Mouse (Mus musculus): ENCODE measurements at regions not wholly inside any gene's neighbourhood (a gene's known extent, or its start where the extent isn't known, plus 50 kb on each side); places are given as distances from the start of the nearest gene placed in this dataset.

DNA sequence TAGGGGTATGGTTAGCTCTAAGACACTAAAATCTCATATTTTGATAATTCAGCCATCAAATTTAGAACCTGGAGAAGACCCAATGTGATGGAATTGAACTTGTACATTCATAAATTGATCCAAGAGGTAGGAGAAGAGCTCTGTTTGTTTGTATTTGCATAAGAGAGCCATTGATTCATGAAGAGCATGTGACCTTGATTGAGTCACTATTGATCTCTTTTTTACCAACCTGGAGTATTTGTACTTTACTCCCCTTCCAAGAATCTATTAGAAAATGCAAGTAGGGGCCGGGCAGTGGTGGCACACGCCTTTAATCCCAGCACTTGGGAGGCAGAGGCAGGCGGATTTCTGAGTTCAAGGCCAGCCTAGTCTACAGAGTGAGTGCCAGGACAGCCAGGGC lies 133.5 kb upstream of the Dph6 start:
- TF ChIP-seq POLR2A (IDR thresholded peaks at IDR 0.05; ENCODE audit: borderline replicate concordance, insufficient read depth, low read length): no peak
- TF ChIP-seq CTCF (IDR thresholded peaks at IDR 0.05; ENCODE audit: borderline replicate concordance, insufficient read depth, low read depth, low read length): no peak
